Comparison of ENCODE assay signal across 26 mouse cellular contexts in genomic region chr6:121304630-121305029, GRCm38 (mm10). TPM values are rescaled to one million over a fixed set of nuclear protein-coding genes. Genes with fewer than 3 reads are reported as not detected.
DNase-seq lines count a peak whose midpoint lies in the region; ATAC-seq lines count a peak whose summit lies in the region.
"Had no signal": no experiment of that assay in that cellular context is flagged by ENCODE, and none has a peak within 500 bp of the region (broad histone marks: within the 10 kb centered on the region; RNA-seq: fewer than 3 reads in every experiment).

No protein-coding gene starts in this region.

- 80% methylated on average over 9 of the region's 9 CpGs for WGBS in kidney, embryonic 14.5 days
- 63% methylated on average over 9 of the region's 9 CpGs for WGBS in liver, embryonic 16.5 days (ENCODE audit: insufficient replicate concordance)

- H3K4me2 ChIP-seq in kidney, embryonic 14.5 days (replicated peaks; ENCODE audit: low read depth, low read length), result no peak overlapping the region
- peak overlapping the region; percentile 5 for H3K4me2 ChIP-seq in liver, embryonic 16.5 days (ENCODE audit: low read depth, low read length)
- H3K4me2 ChIP-seq: embryonic facial prominence, embryonic 12.5 days; hindbrain, embryonic 15.5 days; midbrain, embryonic 12.5 days had no signal

- H3K36me3 ChIP-seq in kidney, embryonic 14.5 days (ENCODE audit: control insufficient read depth, insufficient read depth, low read length), result no peaks in the 10 kb centered on the region
- no peaks in the 10 kb centered on the region for H3K36me3 ChIP-seq in liver, embryonic 16.5 days (ENCODE audit: control insufficient read depth, insufficient read depth)
- H3K36me3 ChIP-seq: embryonic facial prominence, embryonic 12.5 days; hindbrain, embryonic 15.5 days; limb, embryonic 10.5 days; midbrain, embryonic 12.5 days had no signal

- no peak overlapping the region for H3K4me3 ChIP-seq in kidney, embryonic 14.5 days (ENCODE audit: low read length)
- H3K4me3 ChIP-seq in liver, embryonic 16.5 days (ENCODE audit: low read depth, low read length), result no peak overlapping the region
- H3K4me3 ChIP-seq: embryonic facial prominence, embryonic 12.5 days; heart, adult 2 months; hindbrain, embryonic 15.5 days; limb, embryonic 10.5 days; midbrain, embryonic 12.5 days had no signal

- no peaks in the 10 kb centered on the region for H3K9me3 ChIP-seq in kidney, embryonic 14.5 days (ENCODE audit: control insufficient read depth, low read length)
- H3K9me3 ChIP-seq in liver, embryonic 16.5 days (replicated peaks; ENCODE audit: control insufficient read depth, low read length), result no peaks in the 10 kb centered on the region
- H3K9me3 ChIP-seq: embryonic facial prominence, embryonic 12.5 days; hindbrain, embryonic 15.5 days; limb, embryonic 10.5 days; midbrain, embryonic 12.5 days had no signal

- H3K27me3 ChIP-seq in kidney, embryonic 14.5 days (ENCODE audit: control insufficient read depth, insufficient read depth, low read length), result no peaks in the 10 kb centered on the region
- no peaks in the 10 kb centered on the region for H3K27me3 ChIP-seq in liver, embryonic 16.5 days (ENCODE audit: control insufficient read depth, insufficient read depth, low read depth, low read length)
- H3K27me3 ChIP-seq: embryonic facial prominence, embryonic 12.5 days; hindbrain, embryonic 15.5 days had no signal

- intact Hi-C loops in left cerebral cortex, postnatal 10 days (cut with DNase I), result no loop called here

- no peak for ATAC-seq in kidney, embryonic 14.5 days (ENCODE audit: low FRiP score, low TSS enrichment)
- ATAC-seq in liver, embryonic 16.5 days (ENCODE audit: low read depth), result peak; percentile 64
- ATAC-seq in monocyte, adult 5-6 weeks (replicated peaks; ENCODE audit: insufficient number of reproducible peaks, low FRiP score, low TSS enrichment, poor library complexity, severe bottlenecking), result no peak
- ATAC-seq: forebrain, postnatal 0 days had no signal

- H3K27ac ChIP-seq in kidney, embryonic 14.5 days (ENCODE audit: low read depth, low read length), result no peak overlapping the region
- peak overlapping the region; percentile 71 for H3K27ac ChIP-seq in liver, embryonic 16.5 days (ENCODE audit: low read length)
- H3K27ac ChIP-seq: embryonic facial prominence, embryonic 12.5 days; heart, adult 2 months; hindbrain, embryonic 15.5 days; limb, embryonic 10.5 days; midbrain, embryonic 12.5 days had no signal

- no peak overlapping the region for H3K9ac ChIP-seq in kidney, embryonic 14.5 days (ENCODE audit: low read depth, low read length)
- peak overlapping the region; percentile 7; the same call in 1 of the 2 replicates for H3K9ac ChIP-seq in liver, embryonic 16.5 days (ENCODE audit: low read depth, low read length)
- H3K9ac ChIP-seq: embryonic facial prominence, embryonic 12.5 days; forebrain, postnatal 0 days; hindbrain, embryonic 15.5 days; midbrain, embryonic 12.5 days had no signal

- DNase-seq in kidney, adult 11 months, result peak; percentile 84
- DNase-seq in kidney, adult 9 months, result peak; percentile 90
- DNase-seq in kidney, postnatal 25 days, result peak; percentile 79 to 91
- no peak for DNase-seq in left cerebral cortex, postnatal 10 days (ENCODE audit: extremely low spot score in 1 of 2, low spot score in 2 of 2)
- no peak for DNase-seq in lung, postnatal 4 days
- DNase-seq: adrenal gland, postnatal 36 days; cerebellum, adult 11 months; cerebellum, postnatal 25 days; forebrain, postnatal 0 days; gastrocnemius, postnatal 25 days; heart, adult 2 months; heart, postnatal 36 days; lung, adult 18-20 months; lung, postnatal 10 days; thymus, adult 18-20 months; thymus, postnatal 36 days had no signal

- peaks cover 11% of the 10 kb centered on the region for H3K4me1 ChIP-seq in kidney, embryonic 14.5 days (ENCODE audit: control insufficient read depth, insufficient read depth, low read length)
- no peaks in the 10 kb centered on the region; the same call in none of the 2 replicates for H3K4me1 ChIP-seq in liver, embryonic 16.5 days (ENCODE audit: control insufficient read depth, low read depth, low read length)

RNA-seq across cellular contexts. Expression of gene Slc6a13, which starts 4.6 kb away (rescaled TPM):
- polyA plus RNA-seq in kidney, embryonic 14.5 days (2014; fragmentation: Nextera tagmentation; extraction: Ambion mirVana), result 9.8 and 13.4 TPM in 2 replicates
- 40.1 and 43.3 TPM in 2 replicates for polyA plus RNA-seq in liver, embryonic 16.5 days (2015; fragmentation: Nextera tagmentation; extraction: Ambion mirVana)
- 0.53 to 3.7 TPM (median 0.87 TPM) in 3 replicates for total RNA-seq in monocyte, adult 5-6 weeks (2017)
- 10 to 100 TPM; 14.5 to 17.8 TPM for total RNA-seq in left cerebral cortex, postnatal 10 days (2021)

RNA-seq across cellular contexts. Expression of gene Slc6a12, which starts 38.2 kb away (rescaled TPM):
- polyA plus RNA-seq in kidney, embryonic 14.5 days (2014; fragmentation: Nextera tagmentation; extraction: Ambion mirVana), result 0.21 and 0.35 TPM in 2 replicates
- 3.4 and 4.0 TPM in 2 replicates for polyA plus RNA-seq in liver, embryonic 16.5 days (2015; fragmentation: Nextera tagmentation; extraction: Ambion mirVana)
- total RNA-seq in monocyte, adult 5-6 weeks (2017), result 7.1 to 8.9 TPM (median 7.4 TPM) in 3 replicates
- 1 to 10 TPM; 1.5 to 1.7 TPM for total RNA-seq in left cerebral cortex, postnatal 10 days (2021)
- total RNA-seq: heart, adult 2 months; heart, postnatal 36 days had no signal
- polyA plus RNA-seq: embryonic facial prominence, embryonic 12.5 days; heart, embryonic 14.5 days; intestine, embryonic 14.5 days; neural tube, embryonic 11.5 days had no signal

RNA-seq across cellular contexts. Expression of gene Usp18, which starts 58.9 kb away (rescaled TPM):
- 1.6 and 1.8 TPM in 2 replicates for polyA plus RNA-seq in kidney, embryonic 14.5 days (2014; fragmentation: Nextera tagmentation; extraction: Ambion mirVana)
- polyA plus RNA-seq in liver, embryonic 16.5 days (2015; fragmentation: Nextera tagmentation; extraction: Ambion mirVana), result 7.8 and 8.8 TPM in 2 replicates
- total RNA-seq in monocyte, adult 5-6 weeks (2017), result 3.1 to 9.2 TPM (median 5.0 TPM) in 3 replicates
- total RNA-seq in left cerebral cortex, postnatal 10 days (2021), result under 1 TPM in 1 of 2 experiments, not detected in 1; 0.19 TPM

Comparison
In these comparisons a context has a peak if more than half of its experiments do, and no peak if none do; other contexts are left out.
1. DNase-seq: peak in kidney, adult 11 months (single experiment), kidney, adult 9 months (single experiment) and kidney, postnatal 25 days (2 of 2); none in left cerebral cortex, postnatal 10 days (0 of 2) and lung, postnatal 4 days (0 of 2).